24 mouse cellular contexts compared by ENCODE assay signal in genomic region chrX:142561788-142562187, GRCm38 (mm10).
A peak's percentile ranks its signal among the peaks of the same experiment; 100 is the strongest.
DNase-seq lines count a peak whose midpoint lies in the region; ATAC-seq and TF ChIP-seq lines count a peak whose summit lies in the region.
"Had no signal": no experiment of that assay in that cellular context is flagged by ENCODE, and none has a peak within 500 bp of the region (broad histone marks: within the 10 kb centered on the region; RNA-seq: fewer than 3 reads in every experiment).

No protein-coding gene starts in this region.

- H3K4me3 ChIP-seq in liver, postnatal 0 days (ENCODE audit: low read depth, low read length) = no peak overlapping the region
- H3K4me3 ChIP-seq in liver, embryonic 12.5 days = no peak overlapping the region
- H3K4me3 ChIP-seq in liver, embryonic 15.5 days (replicated peaks) = no peak overlapping the region
- H3K4me3 ChIP-seq: embryonic facial prominence, embryonic 12.5 days; embryonic facial prominence, embryonic 15.5 days; erythroblast, embryonic 14.5 days; forebrain, embryonic 13.5 days; hindbrain, embryonic 12.5 days; hindbrain, embryonic 15.5 days had no signal

- no peak for ATAC-seq in liver, postnatal 0 days
- peak; percentile 68 for ATAC-seq in liver, embryonic 12.5 days
- ATAC-seq in liver, embryonic 15.5 days (ENCODE audit: insufficient read depth) = peak; percentile 51
- peak; percentile 70 for ATAC-seq in megakaryocyte-erythroid progenitor cell, adult 5-6 weeks (replicated peaks; ENCODE audit: low FRiP score, low TSS enrichment, poor library complexity, severe bottlenecking)
- ATAC-seq in erythroblast, adult 5-6 weeks (replicated peaks; ENCODE audit: low FRiP score, poor library complexity, severe bottlenecking) = no peak
- ATAC-seq: forebrain, embryonic 13.5 days; forebrain, embryonic 16.5 days had no signal

- H3K9ac ChIP-seq in liver, postnatal 0 days (replicated peaks) = no peak overlapping the region
- no peak overlapping the region for H3K9ac ChIP-seq in liver, embryonic 12.5 days
- no peak overlapping the region for H3K9ac ChIP-seq in liver, embryonic 15.5 days
- H3K9ac ChIP-seq: embryonic facial prominence, embryonic 12.5 days; embryonic facial prominence, embryonic 15.5 days; forebrain, embryonic 13.5 days; hindbrain, embryonic 12.5 days; hindbrain, embryonic 15.5 days had no signal

- no peaks in the 10 kb centered on the region for H3K4me1 ChIP-seq in liver, postnatal 0 days (ENCODE audit: insufficient read depth)
- peaks cover 19% of the 10 kb centered on the region for H3K4me1 ChIP-seq in liver, embryonic 12.5 days
- no peaks in the 10 kb centered on the region for H3K4me1 ChIP-seq in liver, embryonic 15.5 days (replicated peaks)
- H3K4me1 ChIP-seq: embryonic facial prominence, embryonic 12.5 days; embryonic facial prominence, embryonic 15.5 days; forebrain, embryonic 13.5 days; hindbrain, embryonic 12.5 days; hindbrain, embryonic 15.5 days had no signal

- no peak for TF ChIP-seq EP300 in liver, postnatal 0 days (IDR thresholded peaks at IDR 0.05; ENCODE audit: low read depth)

- no peaks in the 10 kb centered on the region for H3K9me3 ChIP-seq in liver, postnatal 0 days (ENCODE audit: low read length)
- H3K9me3 ChIP-seq in liver, embryonic 12.5 days (replicated peaks) = no peaks in the 10 kb centered on the region
- no peaks in the 10 kb centered on the region for H3K9me3 ChIP-seq in liver, embryonic 15.5 days (replicated peaks)
- H3K9me3 ChIP-seq: embryonic facial prominence, embryonic 12.5 days; embryonic facial prominence, embryonic 15.5 days; forebrain, embryonic 13.5 days; hindbrain, embryonic 12.5 days; hindbrain, embryonic 15.5 days had no signal

- peaks cover 4% of the 10 kb centered on the region; the same call in 1 of the 2 replicates for H3K27me3 ChIP-seq in liver, postnatal 0 days (ENCODE audit: insufficient read depth, low read length)
- H3K27me3 ChIP-seq in liver, embryonic 12.5 days (replicated peaks) = peaks cover 4% of the 10 kb centered on the region; the same call in 1 of the 2 replicates
- H3K27me3 ChIP-seq in liver, embryonic 15.5 days = no peaks in the 10 kb centered on the region
- H3K27me3 ChIP-seq: forebrain, embryonic 13.5 days had no signal

- TF ChIP-seq CTCF in liver, postnatal 0 days (IDR thresholded peaks at IDR 0.05; ENCODE audit: low read depth) = no peak

- H3K27ac ChIP-seq in liver, postnatal 0 days (ENCODE audit: low read depth) = no peak overlapping the region
- no peak overlapping the region for H3K27ac ChIP-seq in liver, embryonic 12.5 days
- no peak overlapping the region for H3K27ac ChIP-seq in liver, embryonic 15.5 days (replicated peaks)
- H3K27ac ChIP-seq: embryonic facial prominence, embryonic 12.5 days; embryonic facial prominence, embryonic 15.5 days; forebrain, embryonic 13.5 days; hindbrain, embryonic 12.5 days; hindbrain, embryonic 15.5 days had no signal

- H3K4me2 ChIP-seq in liver, postnatal 0 days (ENCODE audit: low read depth, low read length) = no peak overlapping the region
- no peak overlapping the region for H3K4me2 ChIP-seq in liver, embryonic 12.5 days
- no peak overlapping the region for H3K4me2 ChIP-seq in liver, embryonic 15.5 days
- H3K4me2 ChIP-seq: embryonic facial prominence, embryonic 12.5 days; embryonic facial prominence, embryonic 15.5 days; forebrain, embryonic 13.5 days; heart, embryonic 11.5 days; hindbrain, embryonic 12.5 days; hindbrain, embryonic 15.5 days had no signal

- WGBS in liver, postnatal 0 days (ENCODE audit: insufficient replicate concordance) = 46% methylated on average over 5 of the region's 5 CpGs
- WGBS in liver, embryonic 12.5 days (ENCODE audit: insufficient replicate concordance) = 30% methylated on average over 5 of the region's 5 CpGs
- WGBS in liver, embryonic 15.5 days (ENCODE audit: insufficient replicate concordance) = 22% methylated on average over 5 of the region's 5 CpGs

- peak; percentile 12 for DNase-seq in liver
- DNase-seq in liver, postnatal 0 days = no peak
- no peak for DNase-seq in adrenal gland, postnatal 36 days
- no peak for DNase-seq in right cerebral cortex, postnatal 10 days (ENCODE audit: low spot score in 2 of 2)
- DNase-seq: adrenal gland, adult 2 months; adrenal gland, postnatal 14 days; cerebellum, adult 18-20 months; cerebellum, adult 9-11 months; cerebellum, postnatal 25 days; gastrocnemius, postnatal 10 days; gastrocnemius, postnatal 36 days; heart, adult 11 months had no signal

- H3K36me3 ChIP-seq in liver, postnatal 0 days (replicated peaks; ENCODE audit: insufficient read depth, low read length) = no peaks in the 10 kb centered on the region
- no peaks in the 10 kb centered on the region for H3K36me3 ChIP-seq in liver, embryonic 12.5 days
- no peaks in the 10 kb centered on the region for H3K36me3 ChIP-seq in liver, embryonic 15.5 days (replicated peaks)
- H3K36me3 ChIP-seq: embryonic facial prominence, embryonic 12.5 days; embryonic facial prominence, embryonic 15.5 days; hindbrain, embryonic 12.5 days; hindbrain, embryonic 15.5 days had no signal

Comparison
In these comparisons a context has a peak if more than half of its experiments do, and no peak if none do; other contexts are left out.
1. ATAC-seq: peak in liver, embryonic 12.5 days (single experiment), liver, embryonic 15.5 days (single experiment) and megakaryocyte-erythroid progenitor cell, adult 5-6 weeks (single experiment); none in liver, postnatal 0 days (single experiment) and erythroblast, adult 5-6 weeks (single experiment).